Mouse (Mus musculus): ENCODE data around the gene Sgpp1.

GRCm38 (mm10) chr12:75687314-75687713 is 48.2 kb downstream of the Sgpp1 start:
- TF ChIP-seq CTCF (IDR thresholded peaks at IDR 0.05; ENCODE audit: borderline replicate concordance, control insufficient read depth, extremely low read depth, insufficient read depth, low read length, poor library complexity) (no peak), POLR2A (IDR thresholded peaks at IDR 0.05; ENCODE audit: control insufficient read depth, extremely low read depth, insufficient read depth, low read length, poor library complexity) (no peak)
